In the genomic region with DNA sequence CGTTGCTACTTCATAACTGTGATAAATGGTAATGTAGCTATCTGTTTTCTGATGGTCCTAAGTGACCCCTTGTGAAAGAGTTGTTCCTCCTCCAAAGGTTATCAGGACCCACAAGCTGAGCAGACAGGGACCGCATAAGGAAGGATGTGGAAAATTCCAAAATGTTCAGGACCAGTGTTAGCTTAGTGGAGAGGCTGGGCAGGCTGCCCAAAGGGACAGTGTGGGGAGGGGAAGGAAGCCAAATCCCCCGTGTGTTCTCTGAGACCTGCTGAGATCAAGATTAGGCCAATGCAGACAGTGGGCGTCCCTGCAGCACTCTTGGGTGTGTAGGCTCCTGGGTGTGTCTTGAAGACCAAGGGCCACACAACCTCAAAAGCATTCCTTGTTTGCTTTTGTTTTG, we compare ENCODE assay signal across 8 mouse cellular contexts. TPM values are rescaled to one million over a fixed set of nuclear protein-coding genes. Genes with fewer than 3 reads are reported as not detected.
DNase-seq lines count a peak whose midpoint lies in the region; ATAC-seq and TF ChIP-seq lines count a peak whose summit lies in the region.
"Had no signal": no experiment of that assay in that cellular context is flagged by ENCODE, and none has a peak within 500 bp of the region (broad histone marks: within the 10 kb centered on the region; RNA-seq: fewer than 3 reads in every experiment).

No protein-coding gene starts in this region.

- no peak overlapping the region for H3K27ac ChIP-seq in stomach, embryonic 15.5 days
- H3K27ac ChIP-seq in stomach, postnatal 0 days (replicated peaks) = no peak overlapping the region
- peak overlapping the region; percentile 73 for H3K27ac ChIP-seq in kidney, adult 2 months (ENCODE audit: insufficient read depth, low read depth, low read length)
- H3K27ac ChIP-seq in forebrain, embryonic 11.5 days (ENCODE audit: low read depth, low read length) = no peak overlapping the region
- H3K27ac ChIP-seq: limb, embryonic 12.5 days had no signal

- H3K36me3 ChIP-seq in stomach, embryonic 15.5 days = peaks cover 10% of the 10 kb centered on the region
- H3K36me3 ChIP-seq in stomach, postnatal 0 days (ENCODE audit: control insufficient read depth, insufficient read depth, low read length) = peaks cover 3% of the 10 kb centered on the region; the same call in 1 of the 2 replicates
- H3K36me3 ChIP-seq in kidney, adult 2 months (ENCODE audit: control insufficient read depth, insufficient read depth, low read length) = no peaks in the 10 kb centered on the region
- no peaks in the 10 kb centered on the region; the same call in 1 of the 2 replicates for H3K36me3 ChIP-seq in forebrain, embryonic 11.5 days (ENCODE audit: control insufficient read depth, insufficient read depth, low read length)

- no peak for TF ChIP-seq POLR2A in kidney, adult 2 months (IDR thresholded peaks at IDR 0.05; ENCODE audit: low read depth, low read length)

- H3K4me2 ChIP-seq in stomach, embryonic 15.5 days = no peak overlapping the region
- no peak overlapping the region for H3K4me2 ChIP-seq in stomach, postnatal 0 days (replicated peaks; ENCODE audit: low read depth)
- no peak overlapping the region for H3K4me2 ChIP-seq in forebrain, embryonic 11.5 days (ENCODE audit: low read depth, low read length, severe bottlenecking)
- H3K4me2 ChIP-seq: limb, embryonic 12.5 days had no signal

- no peak for TF ChIP-seq CTCF in stomach, postnatal 0 days (IDR thresholded peaks at IDR 0.05; ENCODE audit: low read depth)
- no peak for TF ChIP-seq CTCF in kidney, adult 2 months (conservative IDR thresholded peaks at IDR 0.05; ENCODE audit: insufficient read depth, insufficient read length, low read depth, low read length)

- 0 out of 2 replicates have a peak, but pooled peaks have one; percentile 16 for ATAC-seq in stomach, embryonic 15.5 days (ENCODE audit: insufficient read depth, low FRiP score, low read depth)
- ATAC-seq in stomach, postnatal 0 days (ENCODE audit: low FRiP score, low TSS enrichment) = no peak
- no peak for ATAC-seq in forebrain, embryonic 11.5 days (replicated peaks; ENCODE audit: low FRiP score)

- no peaks in the 10 kb centered on the region for H3K9me3 ChIP-seq in stomach, embryonic 15.5 days
- no peaks in the 10 kb centered on the region for H3K9me3 ChIP-seq in stomach, postnatal 0 days (ENCODE audit: control insufficient read depth, low read length)
- no peaks in the 10 kb centered on the region for H3K9me3 ChIP-seq in forebrain, embryonic 11.5 days (ENCODE audit: control insufficient read depth, low read length)
- H3K9me3 ChIP-seq: limb, embryonic 12.5 days had no signal

- H3K4me1 ChIP-seq in stomach, embryonic 15.5 days = no peaks in the 10 kb centered on the region; the same call in 1 of the 2 replicates
- no peaks in the 10 kb centered on the region for H3K4me1 ChIP-seq in stomach, postnatal 0 days (replicated peaks; ENCODE audit: control insufficient read depth, insufficient read depth)
- H3K4me1 ChIP-seq in kidney, adult 2 months (ENCODE audit: control insufficient read depth, insufficient read depth, low read length) = peaks cover 25% of the 10 kb centered on the region
- no peaks in the 10 kb centered on the region for H3K4me1 ChIP-seq in forebrain, embryonic 11.5 days (replicated peaks; ENCODE audit: control insufficient read depth, insufficient read depth, low read length)
- H3K4me1 ChIP-seq: limb, embryonic 12.5 days had no signal

- no peak overlapping the region for H3K4me3 ChIP-seq in stomach, embryonic 15.5 days (replicated peaks)
- no peak overlapping the region for H3K4me3 ChIP-seq in stomach, postnatal 0 days (ENCODE audit: low read depth, low read length)
- no peak overlapping the region for H3K4me3 ChIP-seq in kidney, adult 2 months (ENCODE audit: insufficient read depth, low read depth, low read length)
- no peak overlapping the region for H3K4me3 ChIP-seq in forebrain, embryonic 11.5 days (ENCODE audit: low read depth, low read length)
- H3K4me3 ChIP-seq: limb, embryonic 12.5 days had no signal

- no peak overlapping the region for H3K9ac ChIP-seq in stomach, embryonic 15.5 days
- H3K9ac ChIP-seq in stomach, postnatal 0 days (ENCODE audit: low read length) = no peak overlapping the region
- H3K9ac ChIP-seq in forebrain, embryonic 11.5 days (ENCODE audit: low read length) = no peak overlapping the region
- H3K9ac ChIP-seq: limb, embryonic 12.5 days had no signal

- DNase-seq in stomach, postnatal 0 days (ENCODE audit: low spot score) = no peak
- DNase-seq in cerebellum, postnatal 14 days = peak; percentile 65 to 71
- DNase-seq in kidney, adult 2 months = peak; percentile 93
- peak; percentile 67 for DNase-seq in testis, postnatal 10 days (ENCODE audit: low spot score)
- DNase-seq in frontal cortex, adult 2 months (ENCODE audit: extremely low spot score in 1 of 2, low spot score in 1 of 2) = no peak
- DNase-seq in forebrain, embryonic 11.5 days (ENCODE audit: low spot score) = no peak

- no peaks in the 10 kb centered on the region for H3K27me3 ChIP-seq in stomach, embryonic 15.5 days (replicated peaks)
- no peaks in the 10 kb centered on the region for H3K27me3 ChIP-seq in stomach, postnatal 0 days (ENCODE audit: control insufficient read depth, insufficient read depth, low read length)
- H3K27me3 ChIP-seq in kidney, adult 2 months (replicated peaks; ENCODE audit: control insufficient read depth, insufficient read depth, low read length) = no peaks in the 10 kb centered on the region
- no peaks in the 10 kb centered on the region for H3K27me3 ChIP-seq in forebrain, embryonic 11.5 days (ENCODE audit: control insufficient read depth, insufficient read depth, low read length)
- H3K27me3 ChIP-seq: limb, embryonic 12.5 days had no signal

- 69% methylated on average over 4 of the region's 4 CpGs for WGBS in stomach, embryonic 15.5 days
- WGBS in stomach, postnatal 0 days = 49% methylated on average over 4 of the region's 4 CpGs
- WGBS in kidney, adult 2 months = 44% methylated on average over 4 of the region's 4 CpGs
- 89% methylated on average over 4 of the region's 4 CpGs for WGBS in forebrain, embryonic 11.5 days

- no peak for TF ChIP-seq EP300 in stomach, postnatal 0 days (optimal IDR thresholded peaks at IDR 0.05)

RNA-seq across cellular contexts. Expression of gene Isyna1, which starts 19.3 kb away (rescaled TPM):
- 127 and 133 TPM in 2 replicates for polyA plus RNA-seq in stomach, embryonic 15.5 days (2015; fragmentation: Nextera tagmentation; extraction: Ambion mirVana)
- 37.4 and 39.3 TPM in 2 replicates for polyA plus RNA-seq in stomach, postnatal 0 days (2015; fragmentation: Nextera tagmentation; extraction: Ambion mirVana)
- 127 and 159 TPM in 2 replicates for polyA plus RNA-seq in kidney, adult 2 months (2012; rRNA removed)
- 69.0 and 81.9 TPM in 2 replicates for polyA plus RNA-seq in frontal cortex, adult 2 months (2012; rRNA removed)
- polyA plus RNA-seq in forebrain, embryonic 11.5 days (2014; fragmentation: Nextera tagmentation; extraction: Ambion mirVana) = 98.1 and 109 TPM in 2 replicates

RNA-seq across cellular contexts. Expression of gene Ssbp4, which starts 33.8 kb away (rescaled TPM):
- polyA plus RNA-seq in stomach, embryonic 15.5 days (2015; fragmentation: Nextera tagmentation; extraction: Ambion mirVana) = 104 and 117 TPM in 2 replicates
- polyA plus RNA-seq in stomach, postnatal 0 days (2015; fragmentation: Nextera tagmentation; extraction: Ambion mirVana) = 66.7 and 83.8 TPM in 2 replicates
- 84.9 and 123 TPM in 2 replicates for polyA plus RNA-seq in kidney, adult 2 months (2012; rRNA removed)
- polyA plus RNA-seq in frontal cortex, adult 2 months (2012; rRNA removed) = 266 and 276 TPM in 2 replicates
- polyA plus RNA-seq in forebrain, embryonic 11.5 days (2014; fragmentation: Nextera tagmentation; extraction: Ambion mirVana) = 113 and 127 TPM in 2 replicates

RNA-seq across cellular contexts. Expression of gene Ell, which starts 35.7 kb away (rescaled TPM):
- 16.1 and 17.7 TPM in 2 replicates for polyA plus RNA-seq in stomach, embryonic 15.5 days (2015; fragmentation: Nextera tagmentation; extraction: Ambion mirVana)
- 11.1 and 13.5 TPM in 2 replicates for polyA plus RNA-seq in stomach, postnatal 0 days (2015; fragmentation: Nextera tagmentation; extraction: Ambion mirVana)
- 16.4 and 18.1 TPM in 2 replicates for polyA plus RNA-seq in kidney, adult 2 months (2012; rRNA removed)
- polyA plus RNA-seq in frontal cortex, adult 2 months (2012; rRNA removed) = 25.1 and 25.6 TPM in 2 replicates
- polyA plus RNA-seq in forebrain, embryonic 11.5 days (2014; fragmentation: Nextera tagmentation; extraction: Ambion mirVana) = 21.8 and 22.2 TPM in 2 replicates

RNA-seq across cellular contexts. Expression of gene Lrrc25, which starts 41.0 kb away (rescaled TPM):
- 3.7 and 3.9 TPM in 2 replicates for polyA plus RNA-seq in stomach, embryonic 15.5 days (2015; fragmentation: Nextera tagmentation; extraction: Ambion mirVana)
- 2.3 and 2.7 TPM in 2 replicates for polyA plus RNA-seq in stomach, postnatal 0 days (2015; fragmentation: Nextera tagmentation; extraction: Ambion mirVana)
- polyA plus RNA-seq in kidney, adult 2 months (2012; rRNA removed) = 3.2 and 3.5 TPM in 2 replicates
- 0.78 and 0.86 TPM in 2 replicates for polyA plus RNA-seq in frontal cortex, adult 2 months (2012; rRNA removed)
- 1.2 and 1.4 TPM in 2 replicates for polyA plus RNA-seq in forebrain, embryonic 11.5 days (2014; fragmentation: Nextera tagmentation; extraction: Ambion mirVana)

RNA-seq across cellular contexts. Expression of gene Kxd1, which starts 47.2 kb away (rescaled TPM):
- polyA plus RNA-seq in stomach, embryonic 15.5 days (2015; fragmentation: Nextera tagmentation; extraction: Ambion mirVana) = 58.5 and 60.1 TPM in 2 replicates
- polyA plus RNA-seq in stomach, postnatal 0 days (2015; fragmentation: Nextera tagmentation; extraction: Ambion mirVana) = 47.1 and 54.6 TPM in 2 replicates
- polyA plus RNA-seq in kidney, adult 2 months (2012; rRNA removed) = 151 TPM in 2 replicates
- polyA plus RNA-seq in frontal cortex, adult 2 months (2012; rRNA removed) = 60.6 and 61.4 TPM in 2 replicates
- 56.0 and 59.9 TPM in 2 replicates for polyA plus RNA-seq in forebrain, embryonic 11.5 days (2014; fragmentation: Nextera tagmentation; extraction: Ambion mirVana)

Comparison
In these comparisons a context has a peak if more than half of its experiments do, and no peak if none do; other contexts are left out.
1. DNase-seq: peak in cerebellum, postnatal 14 days (2 of 2), kidney, adult 2 months (single experiment) and testis, postnatal 10 days (single experiment); none in stomach, postnatal 0 days (single experiment), frontal cortex, adult 2 months (0 of 2) and forebrain, embryonic 11.5 days (single experiment).